Mouse (Mus musculus) liver, postnatal 0 days (tissue): ENCODE results near the gene Inhbe.

ENCODE experiments used
- CTCF ChIP-seq: sonication (generic); IDR thresholded peaks from 2 replicates; pipeline ENCODE4 v1.5.1; 2016; ENCODE audit warnings: antibody characterized with exemption, low read depth
- EP300 ChIP-seq: IDR thresholded peaks from 2 replicates; pipeline ENCODE4 v1.6.1; 2016; ENCODE audit warnings: antibody characterized with exemption, low read depth, mild to moderate bottlenecking

GRCm38 (mm10) chr10:127340577-127341359 lies 13.4 kb downstream of the Inhbe start:
- no peak for TF ChIP-seq CTCF
- no peak for TF ChIP-seq EP300
